Mouse (Mus musculus) olfactory bulb, adult 2 months (tissue): ENCODE results near the gene Camkmt.

Experiments
- CTCF ChIP-seq: fragments of 200-500 bp; IDR thresholded peaks from 2 replicates; pipeline ENCODE4 v1.5.1; 2012; ENCODE audit warnings: low read depth, mild to moderate bottlenecking, low read length, moderate library complexity; ENCODE audit not compliant: insufficient read depth
- POLR2A ChIP-seq: fragments of 200-500 bp; IDR thresholded peaks from 2 replicates; pipeline ENCODE4 v1.6.1; 2012; ENCODE audit warnings: mild to moderate bottlenecking, low read depth, low read length, moderate library complexity; ENCODE audit not compliant: insufficient read depth

- TF ChIP-seq POLR2A (no peak), CTCF (no peak)
Measured at GRCm38 (mm10) chr17:85455063-85455462, 364.7 kb downstream of the Camkmt start.
